Mouse (Mus musculus) heart, embryonic 12.5 days (tissue): Measurements from ENCODE around the gene Ripk4. TPM values are rescaled to one million over a fixed set of nuclear protein-coding genes. Genes with fewer than 3 reads are reported as not detected.

ENCODE experiments used
- ATAC-seq: fragments of 200-750 bp; cut with Nextera tagmentation; 2 replicates; pipeline ENCODE4 v1.8.0; 2017; ENCODE audit warnings: moderate TSS enrichment, moderate library complexity; ENCODE audit not compliant: insufficient number of reproducible peaks, low FRiP score
- H3K27ac ChIP-seq: fragments of 300-500 bp; sonication (generic); 2 replicates; pipeline ENCODE4 v1.5.1; 2016; ENCODE audit warnings: mild to moderate bottlenecking, moderate library complexity; ENCODE audit not compliant: poor library complexity, severe bottlenecking
- H3K27me3 ChIP-seq: fragments of 300-500 bp; sonication (generic); replicated peaks from 2 replicates; pipeline ENCODE4 v1.6.1; 2016; ENCODE audit warnings: mild to moderate bottlenecking, moderate library complexity
- H3K36me3 ChIP-seq: fragments of 300-500 bp; sonication (generic); 2 replicates; pipeline ENCODE4 v1.6.1; 2016; ENCODE audit warnings: mild to moderate bottlenecking, moderate library complexity
- H3K4me1 ChIP-seq: fragments of 300-500 bp; sonication (generic); replicated peaks from 2 replicates; pipeline ENCODE4 v1.6.1; 2016; ENCODE audit warnings: mild to moderate bottlenecking
- H3K4me2 ChIP-seq: fragments of 300-500 bp; sonication (generic); 2 replicates; pipeline ENCODE4 v1.6.1; 2016; ENCODE audit warnings: mild to moderate bottlenecking, moderate library complexity
- H3K4me3 ChIP-seq: fragments of 300-500 bp; sonication (generic); 2 replicates; pipeline ENCODE4 v1.5.1; 2016; ENCODE audit warnings: mild to moderate bottlenecking
- H3K9ac ChIP-seq: fragments of 300-500 bp; sonication (generic); 2 replicates; pipeline ENCODE4 v1.6.1; 2016; ENCODE audit warnings: mild to moderate bottlenecking, moderate library complexity
- H3K9me3 ChIP-seq: fragments of 300-500 bp; sonication (generic); replicated peaks from 2 replicates; pipeline ENCODE4 v1.6.1; 2016; ENCODE audit warnings: mild to moderate bottlenecking, moderate library complexity
- WGBS: fragments of 180-500 bp; shearing (Covaris S2); methylation state at CpG from one replicate; pipeline ENCODE4 v1.1.7; 2016; 5-methylcytosine and 5-hydroxymethylcytosine counted together
- polyA plus RNA-seq: library from polyadenylated mRNA; unstranded; fragments of >200 nt; fragmentation: Nextera tagmentation; extraction: Ambion mirVana; gene quantifications from 2 replicates; pipeline ENCODE4 v1.2.1, GENCODE M21; 2016

The Ripk4 gene
- polyA plus RNA-seq, 1 experiment from 2014 or later, result 2.7 TPM

GRCm38 (mm10) chr16:97733599-97733998, 30.0 kb downstream of the Ripk4 start:
- no peak overlapping the region for H3K27ac ChIP-seq
- no peak for ATAC-seq
- H3K36me3 ChIP-seq, result no peaks in the 10 kb centered on the region
- no peak overlapping the region for H3K4me3 ChIP-seq
- no peaks in the 10 kb centered on the region for H3K4me1 ChIP-seq
- no peaks in the 10 kb centered on the region for H3K9me3 ChIP-seq
- no peak overlapping the region for H3K4me2 ChIP-seq
- no peak overlapping the region for H3K9ac ChIP-seq
- whole genome bisulfite sequencing, result 57% methylated on average over 2 of the region's 2 CpGs
- no peaks in the 10 kb centered on the region for H3K27me3 ChIP-seq

DNA sequence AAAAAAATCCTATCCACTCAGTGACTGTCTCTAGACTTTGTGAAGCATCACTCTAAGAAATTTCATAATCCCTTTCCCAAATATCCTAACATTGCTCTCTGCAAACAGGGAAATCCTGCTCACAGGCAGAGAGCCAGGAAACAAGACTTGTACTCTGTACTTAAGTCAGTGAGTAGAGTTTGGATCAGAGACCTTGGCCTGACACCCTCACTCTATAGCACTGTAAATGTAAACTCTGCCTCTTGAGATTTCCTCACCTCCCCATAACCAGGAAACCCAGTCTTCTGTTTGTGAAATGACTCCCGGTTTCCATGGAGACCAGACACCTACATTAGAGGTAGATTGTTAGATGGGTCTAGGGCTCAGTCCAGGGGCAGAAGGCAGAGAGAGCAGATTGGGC, 33.3 kb downstream of the Ripk4 start:
- Histone ChIP-seq H3K36me3 (no peaks in the 10 kb centered on the region), H3K4me2 (no peak overlapping the region), H3K27ac (no peak overlapping the region), H3K9ac (no peak overlapping the region), H3K9me3 (no peaks in the 10 kb centered on the region), H3K4me3 (no peak overlapping the region), H3K4me1 (peaks cover 7% of the 10 kb centered on the region; the same call in 1 of the 2 replicates), H3K27me3 (no peaks in the 10 kb centered on the region)
- ATAC-seq, result no peak
- 91% methylated on average over 1 of the region's 1 CpGs for WGBS

- no peak for ATAC-seq
- H3K27me3 ChIP-seq, result no peaks in the 10 kb centered on the region
- H3K4me2 ChIP-seq, result no peak overlapping the region
- H3K27ac ChIP-seq, result no peak overlapping the region
- peaks cover 15% of the 10 kb centered on the region for H3K4me1 ChIP-seq
- no peak overlapping the region for H3K9ac ChIP-seq
- 62% methylated on average over 3 of the region's 3 CpGs for WGBS
- H3K9me3 ChIP-seq, result no peaks in the 10 kb centered on the region
- H3K36me3 ChIP-seq, result no peaks in the 10 kb centered on the region
- no peak overlapping the region for H3K4me3 ChIP-seq
These were observed 37.2 kb downstream of the Ripk4 start for GRCm38 (mm10) chr16:97726436-97726835.

DNA sequence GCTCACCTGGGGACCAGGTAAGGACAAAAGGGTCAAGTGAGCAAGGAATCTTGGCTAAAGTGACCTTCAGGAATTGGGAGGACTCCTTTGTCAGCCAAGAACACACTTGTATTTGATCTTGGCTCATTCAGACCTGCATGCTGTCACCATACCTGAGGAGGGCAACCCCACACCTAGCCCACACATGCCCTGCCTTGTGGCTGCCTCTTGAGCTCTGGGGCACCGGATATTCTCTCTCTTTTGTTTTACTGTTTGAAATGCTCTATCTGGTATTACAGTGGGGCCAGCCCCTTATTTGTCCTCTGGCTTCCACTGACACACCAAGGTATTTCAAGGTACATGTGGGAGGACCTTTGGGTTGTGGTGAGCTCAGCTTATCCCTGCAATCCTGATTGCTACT, 43.5 kb downstream of the Ripk4 start:
- H3K27me3 ChIP-seq, result no peaks in the 10 kb centered on the region
- H3K9ac ChIP-seq, result no peak overlapping the region
- no peak overlapping the region for H3K4me2 ChIP-seq
- WGBS, result 82% methylated on average over 1 of the region's 1 CpGs
- H3K9me3 ChIP-seq, result 0 out of 2 replicates have a peak, but pooled peaks cover 6% of the 10 kb centered on the region
- no peaks in the 10 kb centered on the region for H3K36me3 ChIP-seq
- no peak overlapping the region for H3K27ac ChIP-seq
- peaks cover 8% of the 10 kb centered on the region for H3K4me1 ChIP-seq
- H3K4me3 ChIP-seq, result no peak overlapping the region
- no peak for ATAC-seq

DNA sequence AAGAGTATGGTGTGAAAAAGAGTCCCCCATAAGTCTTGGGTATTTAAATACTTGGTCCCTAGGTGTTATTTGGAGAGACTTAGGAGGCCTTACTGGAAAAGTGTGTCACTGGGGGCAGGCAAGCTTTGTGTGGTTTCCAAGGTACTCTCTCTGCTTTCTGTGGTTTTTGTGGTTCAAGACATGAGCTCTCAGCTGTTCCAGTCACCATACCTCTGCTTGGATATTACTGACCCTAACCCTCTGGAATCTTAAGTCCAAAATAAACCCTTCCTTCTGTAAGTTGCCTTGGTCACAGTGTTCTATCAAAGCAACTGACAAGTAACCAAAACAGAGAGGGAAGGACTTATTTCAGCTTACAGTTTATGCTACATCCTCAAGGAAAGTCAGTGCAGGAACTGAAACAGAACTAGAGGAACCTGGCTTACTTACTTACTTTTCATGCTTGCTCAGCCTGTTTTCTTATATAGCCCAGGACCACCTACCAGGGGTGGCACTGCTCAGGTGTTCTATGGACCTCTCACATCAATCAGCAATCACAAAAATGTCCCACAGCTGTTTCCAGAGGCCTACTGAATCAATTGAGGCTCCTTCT, 44.1 kb downstream of the Ripk4 start:
- Histone ChIP-seq H3K27me3 (no peaks in the 10 kb centered on the region), H3K9me3 (0 out of 2 replicates have a peak, but pooled peaks cover 6% of the 10 kb centered on the region), H3K9ac (no peak overlapping the region), H3K4me3 (no peak overlapping the region), H3K4me1 (peaks cover 6% of the 10 kb centered on the region), H3K27ac (no peak overlapping the region), H3K36me3 (no peaks in the 10 kb centered on the region), H3K4me2 (no peak overlapping the region)
- ATAC-seq, result no peak

DNA sequence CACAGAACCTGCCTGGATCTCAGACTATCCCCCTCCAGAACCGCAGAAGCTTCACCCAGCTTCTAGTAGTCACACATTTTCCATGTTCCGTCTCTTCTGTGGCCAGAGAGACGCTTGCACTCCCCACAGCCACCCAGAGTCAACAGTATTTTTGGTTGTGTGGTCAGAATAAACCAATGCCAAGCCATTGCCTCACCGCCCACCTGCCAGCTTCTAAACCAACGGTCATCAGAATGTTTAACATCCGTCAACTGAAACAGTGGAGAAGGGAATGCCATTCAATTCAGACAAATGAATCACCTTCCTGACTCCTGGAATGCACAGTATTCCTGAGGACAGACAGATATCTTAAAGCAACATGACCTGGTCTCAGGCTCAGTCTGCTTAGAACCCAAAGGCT, 47.0 kb downstream of the Ripk4 start:
- Histone ChIP-seq H3K4me1 (no peaks in the 10 kb centered on the region), H3K9me3 (0 out of 2 replicates have a peak, but pooled peaks cover 6% of the 10 kb centered on the region), H3K27ac (no peak overlapping the region), H3K4me3 (no peak overlapping the region), H3K36me3 (no peaks in the 10 kb centered on the region), H3K9ac (no peak overlapping the region), H3K4me2 (no peak overlapping the region), H3K27me3 (no peaks in the 10 kb centered on the region)
- 69% methylated on average over 6 of the region's 6 CpGs for WGBS
- no peak for ATAC-seq

GRCm38 (mm10) chr16:97712129-97712528, 51.5 kb downstream of the Ripk4 start:
- no peak overlapping the region for H3K4me3 ChIP-seq
- no peaks in the 10 kb centered on the region for H3K36me3 ChIP-seq
- H3K27me3 ChIP-seq, result no peaks in the 10 kb centered on the region
- H3K4me1 ChIP-seq, result no peaks in the 10 kb centered on the region
- no peaks in the 10 kb centered on the region for H3K9me3 ChIP-seq
- no peak overlapping the region for H3K9ac ChIP-seq
- no peak for ATAC-seq
- no peak overlapping the region for H3K4me2 ChIP-seq
- H3K27ac ChIP-seq, result no peak overlapping the region

GRCm38 (mm10) chr16:97701871-97702270, 61.7 kb downstream of the Ripk4 start:
- no peak for ATAC-seq
- Histone ChIP-seq H3K4me1 (no peaks in the 10 kb centered on the region), H3K27ac (no peak overlapping the region), H3K27me3 (no peaks in the 10 kb centered on the region), H3K36me3 (no peaks in the 10 kb centered on the region), H3K4me2 (no peak overlapping the region), H3K9ac (no peak overlapping the region), H3K9me3 (no peaks in the 10 kb centered on the region), H3K4me3 (no peak overlapping the region)
- WGBS, result 65% methylated on average over 1 of the region's 1 CpGs

GRCm38 (mm10) chr16:97697769-97698168, 65.8 kb downstream of the Ripk4 start:
- H3K9me3 ChIP-seq, result no peaks in the 10 kb centered on the region
- 9% methylated on average over 1 of the region's 1 CpGs for WGBS
- no peak overlapping the region for H3K27ac ChIP-seq
- no peak overlapping the region for H3K4me3 ChIP-seq
- H3K4me1 ChIP-seq, result no peaks in the 10 kb centered on the region
- no peaks in the 10 kb centered on the region for H3K27me3 ChIP-seq
- no peaks in the 10 kb centered on the region for H3K36me3 ChIP-seq
- ATAC-seq, result no peak
- H3K9ac ChIP-seq, result no peak overlapping the region
- H3K4me2 ChIP-seq, result no peak overlapping the region

GRCm38 (mm10) chr16:97695709-97696108, 67.9 kb downstream of the Ripk4 start:
- Histone ChIP-seq H3K4me2 (no peak overlapping the region), H3K36me3 (no peaks in the 10 kb centered on the region), H3K9me3 (no peaks in the 10 kb centered on the region), H3K4me1 (no peaks in the 10 kb centered on the region), H3K9ac (no peak overlapping the region), H3K4me3 (no peak overlapping the region), H3K27me3 (no peaks in the 10 kb centered on the region), H3K27ac (no peak overlapping the region)
- ATAC-seq, result no peak
- 71% methylated on average over 4 of the region's 4 CpGs for WGBS
